Mouse (Mus musculus) C2C12 (cell line): ENCODE measurements around the gene Ctsw.

Source experiments
- CEBPB ChIP-seq: IDR thresholded peaks from one replicate; pipeline ENCODE4 v1.6.1; 2011; ENCODE audit warnings: low read depth, mild to moderate bottlenecking, control low read depth, moderate library complexity
- CTCF ChIP-seq: IDR thresholded peaks from one replicate; pipeline ENCODE4 v1.5.1; 2011; ENCODE audit not compliant: control insufficient read depth, insufficient read depth, insufficient read length
- MAX ChIP-seq: IDR thresholded peaks from one replicate; pipeline ENCODE4 v1.6.1; 2011; ENCODE audit warnings: mild to moderate bottlenecking, control low read depth
- MYOD1 ChIP-seq: IDR thresholded peaks from one replicate; pipeline ENCODE4 v1.6.1; 2011; ENCODE audit warnings: low read depth; ENCODE audit not compliant: control insufficient read depth, insufficient read length
- MYOG ChIP-seq: IDR thresholded peaks from one replicate; pipeline ENCODE4 v1.6.1; 2011; ENCODE audit not compliant: control insufficient read depth, insufficient read length; ENCODE audit errors: extremely low read depth

GRCm38 (mm10) chr19:5516906-5517505, 48.7 kb upstream of the Ctsw start:
- no peak for TF ChIP-seq CTCF
- no peak for TF ChIP-seq MAX
- TF ChIP-seq MYOG = no peak
- no peak for TF ChIP-seq MYOD1
- no peak for TF ChIP-seq CEBPB
